Mouse (Mus musculus) neural tube, embryonic 14.5 days (tissue): Measurements from ENCODE around the gene Pkhd1. TPM values are rescaled to one million over a fixed set of nuclear protein-coding genes. Genes with fewer than 3 reads are reported as not detected.
"Not testable (repeated sequence)": the region's sequence is repeated elsewhere in the genome, so short reads cannot be mapped to it uniquely, and the experiment has no call there.

Experiments
- ATAC-seq: fragments of 200-750 bp; cut with Nextera tagmentation; 2 replicates; pipeline ENCODE4 v1.8.0; 2017; ENCODE audit warnings: low read depth, mild to moderate bottlenecking, moderate TSS enrichment, moderate library complexity
- H3K27ac ChIP-seq: fragments of 300-500 bp; sonication (generic); 2 replicates; pipeline ENCODE4 v1.5.1; 2014; ENCODE audit warnings: low read depth, mild to moderate bottlenecking, control low read depth, low read length, moderate library complexity, mixed read lengths
- H3K27me3 ChIP-seq: fragments of 300-500 bp; sonication (generic); 2 replicates; pipeline ENCODE4 v1.6.1; 2014; ENCODE audit warnings: low read length; ENCODE audit not compliant: control insufficient read depth, insufficient read depth
- H3K36me3 ChIP-seq: fragments of 300-500 bp; sonication (generic); 2 replicates; pipeline ENCODE4 v1.6.1; 2014; ENCODE audit warnings: low read length, mixed read lengths; ENCODE audit not compliant: control insufficient read depth, insufficient read depth
- H3K4me1 ChIP-seq: fragments of 300-500 bp; sonication (generic); 2 replicates; pipeline ENCODE4 v1.6.1; 2014; ENCODE audit warnings: low read length; ENCODE audit not compliant: control insufficient read depth, insufficient read depth
- H3K4me2 ChIP-seq: fragments of 300-500 bp; sonication (generic); 2 replicates; pipeline ENCODE4 v1.6.1; 2014; ENCODE audit warnings: mild to moderate bottlenecking, low read depth, low read length, control low read depth
- H3K4me3 ChIP-seq: fragments of 300-500 bp; sonication (generic); 2 replicates; pipeline ENCODE4 v1.5.1; 2014; ENCODE audit warnings: low read depth, low read length, control low read depth, mixed read lengths
- H3K9ac ChIP-seq: fragments of 300-500 bp; sonication (generic); replicated peaks from 2 replicates; pipeline ENCODE4 v1.6.1; 2014; ENCODE audit warnings: low read depth, mild to moderate bottlenecking, control low read depth, low read length, mixed read lengths
- H3K9me3 ChIP-seq: fragments of 300-500 bp; sonication (generic); 2 replicates; pipeline ENCODE4 v1.6.1; 2016; ENCODE audit warnings: low read length; ENCODE audit not compliant: control insufficient read depth
- WGBS: fragments of 180-500 bp; shearing (Covaris S2); extraction: QIAGEN DNeasy Blood & Tissue Kit; methylation state at CpG from one replicate; pipeline ENCODE4 v1.1.7; 2014; 5-methylcytosine and 5-hydroxymethylcytosine counted together
- polyA plus RNA-seq: library from polyadenylated mRNA; unstranded; fragments of >200 nt; fragmentation: Nextera tagmentation; extraction: Ambion mirVana; gene quantifications from 2 replicates; pipeline ENCODE4 v1.2.1, GENCODE M21; 2014

The Pkhd1 gene
- polyA plus RNA-seq, 1 experiment from 2014 or later = 0.04 TPM

DNA sequence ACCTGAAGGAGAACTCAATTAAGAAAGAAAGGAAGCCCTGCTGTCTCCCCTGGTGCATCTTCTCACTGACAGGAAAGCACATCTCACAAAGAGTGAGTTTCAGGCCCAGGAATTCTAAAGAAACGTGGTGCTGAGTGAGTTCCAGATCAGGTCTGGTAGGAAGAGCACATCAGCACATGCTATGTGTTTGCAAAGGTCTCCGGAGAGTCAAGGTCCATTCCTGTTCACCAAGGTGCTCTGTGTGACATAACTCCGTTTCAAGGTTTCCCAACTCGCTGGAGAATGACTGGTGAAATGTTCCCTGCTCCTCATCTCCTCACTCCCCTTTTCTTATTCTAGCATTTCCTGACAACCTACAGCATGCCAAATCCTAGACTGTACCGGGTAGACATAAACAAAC lies 357.5 kb downstream of the Pkhd1 start:
- Histone ChIP-seq H3K27ac (no peak overlapping the region), H3K4me1 (no peaks in the 10 kb centered on the region), H3K4me2 (no peak overlapping the region), H3K9me3 (no peaks in the 10 kb centered on the region), H3K4me3 (no peak overlapping the region), H3K27me3 (no peaks in the 10 kb centered on the region), H3K36me3 (no peaks in the 10 kb centered on the region), H3K9ac (no peak overlapping the region)
- ATAC-seq = no peak
- 75% methylated on average over 5 of the region's 5 CpGs for whole genome bisulfite sequencing

DNA sequence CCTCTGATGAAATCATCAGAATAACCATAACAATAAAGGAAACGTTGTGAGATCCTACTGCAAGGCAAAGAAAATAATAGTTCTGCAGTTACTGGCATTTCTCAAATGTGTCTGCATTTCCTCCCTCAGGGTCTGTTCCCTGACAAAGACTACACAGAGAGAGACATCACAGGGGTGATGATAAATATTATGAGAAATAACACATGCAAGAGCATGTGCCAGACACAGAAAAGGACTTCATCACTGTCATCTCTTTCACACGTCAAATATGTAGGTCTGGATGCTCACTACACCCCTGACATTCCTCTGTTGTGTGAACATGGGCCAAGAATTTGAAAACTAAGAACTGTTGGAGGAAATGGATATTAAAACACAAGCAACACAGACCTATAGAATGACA lies 369.7 kb downstream of the Pkhd1 start:
- no peak overlapping the region for H3K27ac ChIP-seq
- no peak overlapping the region for H3K9ac ChIP-seq
- WGBS = 74% methylated on average over 2 of the region's 2 CpGs
- H3K4me3 ChIP-seq = no peak overlapping the region
- H3K36me3 ChIP-seq = no peaks in the 10 kb centered on the region
- ATAC-seq = no peak
- H3K4me2 ChIP-seq = no peak overlapping the region
- no peaks in the 10 kb centered on the region for H3K9me3 ChIP-seq
- no peaks in the 10 kb centered on the region for H3K27me3 ChIP-seq
- H3K4me1 ChIP-seq = no peaks in the 10 kb centered on the region

DNA sequence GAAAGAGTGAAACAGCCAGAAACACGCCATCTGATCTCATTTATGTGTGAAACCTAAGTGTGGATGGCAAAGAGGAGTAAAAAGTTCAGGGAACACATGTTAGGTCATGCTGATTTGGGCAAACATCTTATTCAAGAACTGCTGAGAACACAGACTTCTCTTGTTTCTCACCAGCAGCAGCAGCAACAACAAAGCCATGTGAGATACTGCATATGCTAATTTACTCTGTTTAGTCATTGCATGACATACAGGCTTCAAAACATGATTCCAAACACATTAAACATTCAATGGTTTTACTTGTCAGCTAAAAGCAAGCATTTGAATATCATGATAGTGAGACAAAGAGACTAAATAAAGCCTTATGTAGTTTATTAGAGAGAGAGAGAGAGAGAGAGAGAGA lies 401.2 kb downstream of the Pkhd1 start:
- H3K36me3 ChIP-seq = no peaks in the 10 kb centered on the region
- H3K9ac ChIP-seq = no peak overlapping the region
- H3K9me3 ChIP-seq = no peaks in the 10 kb centered on the region
- no peak overlapping the region for H3K4me2 ChIP-seq
- H3K27ac ChIP-seq = no peak overlapping the region
- no peaks in the 10 kb centered on the region for H3K27me3 ChIP-seq
- no peak overlapping the region for H3K4me3 ChIP-seq
- no peaks in the 10 kb centered on the region for H3K4me1 ChIP-seq
- WGBS = 57% methylated on average over 1 of the region's 1 CpGs
- no peak for ATAC-seq

DNA sequence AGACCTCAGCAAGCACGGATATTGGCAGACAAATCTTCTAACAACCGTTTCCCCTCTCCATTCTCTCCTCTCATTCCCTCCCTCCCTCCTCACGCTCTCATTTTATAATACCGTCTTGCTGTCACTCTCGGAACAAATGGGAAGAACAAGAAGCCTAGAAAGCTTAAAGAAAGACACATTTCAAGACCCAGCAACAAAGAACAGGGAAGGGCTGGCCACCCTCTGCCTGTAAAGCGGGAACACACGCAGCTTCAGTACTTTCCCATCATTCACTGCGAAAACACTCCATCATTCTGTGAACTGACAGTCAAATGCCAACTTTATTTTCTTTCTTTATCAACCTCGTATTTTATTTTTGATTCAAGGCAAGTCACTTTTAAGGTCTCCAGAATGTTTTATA lies 427.4 kb downstream of the Pkhd1 start:
- Histone ChIP-seq H3K27me3 (no peaks in the 10 kb centered on the region), H3K27ac (no peak overlapping the region), H3K4me3 (no peak overlapping the region), H3K36me3 (no peaks in the 10 kb centered on the region), H3K9ac (no peak overlapping the region), H3K4me2 (no peak overlapping the region; the same call in 1 of the 2 replicates), H3K9me3 (no peaks in the 10 kb centered on the region), H3K4me1 (no peaks in the 10 kb centered on the region)
- ATAC-seq = 0 out of 2 replicates have a peak, but pooled peaks have one; percentile 21
- WGBS = 13% methylated on average over 9 of the region's 9 CpGs

DNA sequence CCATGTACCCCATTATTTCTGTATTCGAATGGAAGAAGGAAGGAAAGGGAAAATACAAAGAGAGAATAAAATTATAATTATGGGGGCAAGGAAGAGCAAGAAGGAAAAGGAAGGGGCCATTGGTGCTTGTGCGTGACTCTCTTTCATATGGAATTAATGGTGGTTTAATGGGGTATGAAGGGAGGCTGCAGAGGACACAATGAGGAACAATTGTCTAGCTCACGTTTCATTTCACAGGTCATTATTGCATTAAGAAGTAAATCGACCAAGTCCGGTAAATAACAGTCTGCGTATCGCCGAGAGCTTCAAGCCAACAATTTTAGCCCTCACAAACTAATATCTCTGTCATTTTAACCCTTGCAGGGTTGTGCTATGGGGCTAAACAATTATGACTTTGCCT lies 437.7 kb downstream of the Pkhd1 start:
- Histone ChIP-seq H3K36me3 (no peaks in the 10 kb centered on the region), H3K4me3 (no peak overlapping the region), H3K4me2 (no peak overlapping the region), H3K4me1 (no peaks in the 10 kb centered on the region), H3K9ac (no peak overlapping the region), H3K27ac (no peak overlapping the region), H3K27me3 (no peaks in the 10 kb centered on the region), H3K9me3 (no peaks in the 10 kb centered on the region)
- 21% methylated on average over 8 of the region's 8 CpGs for WGBS
- peak; percentile 49; the same call in 1 of the 2 replicates for ATAC-seq

DNA sequence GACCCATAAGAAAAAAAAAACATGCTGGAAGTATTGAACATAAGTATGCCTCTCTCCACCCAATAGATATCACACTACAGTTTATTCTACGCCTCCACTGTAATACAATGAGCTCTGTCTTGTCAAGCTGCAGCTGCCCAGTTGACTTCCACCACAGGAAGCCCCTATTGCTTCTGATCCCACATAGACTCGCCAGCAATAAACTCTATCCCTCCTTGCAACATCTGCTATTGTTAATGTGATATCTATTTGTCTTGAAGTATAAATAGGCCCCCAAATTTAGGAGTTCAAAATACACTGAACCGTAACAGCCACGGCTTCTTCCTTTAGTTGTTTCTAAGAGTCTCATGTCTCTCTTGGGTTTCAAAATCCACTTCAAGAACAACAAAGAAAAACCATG lies 446.7 kb downstream of the Pkhd1 start:
- H3K9ac ChIP-seq = no peak overlapping the region
- no peak overlapping the region for H3K27ac ChIP-seq
- no peak overlapping the region for H3K4me3 ChIP-seq
- no peaks in the 10 kb centered on the region for H3K9me3 ChIP-seq
- WGBS = 78% methylated on average over 4 of the region's 4 CpGs
- no peaks in the 10 kb centered on the region for H3K27me3 ChIP-seq
- ATAC-seq = no peak
- no peaks in the 10 kb centered on the region for H3K36me3 ChIP-seq
- H3K4me1 ChIP-seq = no peaks in the 10 kb centered on the region
- no peak overlapping the region for H3K4me2 ChIP-seq

DNA sequence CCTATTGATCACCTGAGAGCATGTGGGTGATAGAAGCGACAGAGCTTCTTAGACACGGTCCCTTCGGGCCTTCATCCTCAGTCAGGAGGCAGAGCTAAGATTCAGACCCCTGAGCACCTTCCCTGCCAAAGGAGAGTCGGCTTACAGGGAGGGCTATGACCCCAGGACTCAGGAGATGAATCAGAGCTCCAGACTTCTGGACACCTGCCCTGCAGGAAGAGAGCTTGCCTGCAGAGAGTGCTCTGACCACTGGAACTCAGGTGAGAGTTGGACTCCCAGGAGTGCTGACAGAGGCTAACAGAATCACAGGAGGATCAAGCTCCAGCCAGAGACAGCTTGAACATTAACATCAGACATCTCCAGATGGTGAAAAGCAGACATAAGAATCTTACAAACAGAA lies 467.2 kb downstream of the Pkhd1 start:
- not testable (repeated sequence) for ATAC-seq

DNA sequence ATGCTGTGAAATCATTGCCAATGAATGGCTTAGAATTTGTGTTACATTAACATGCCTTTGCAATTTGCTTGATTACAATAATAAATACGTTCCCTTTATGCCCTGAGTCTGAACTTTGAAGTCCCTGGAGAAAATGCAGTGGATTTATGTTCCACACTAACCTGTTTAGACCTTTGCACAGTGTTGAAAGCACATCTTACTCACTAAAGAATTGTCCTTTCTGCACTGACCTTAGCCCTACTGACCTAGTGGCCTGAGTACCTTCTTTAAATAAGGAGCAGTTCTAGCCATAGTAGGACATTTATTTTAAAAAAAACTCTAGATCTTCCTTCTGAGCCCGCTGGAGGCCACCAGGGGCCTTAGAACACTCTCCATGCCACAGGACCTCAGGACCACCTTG lies 467.8 kb downstream of the Pkhd1 start:
- 63% methylated on average over 2 of the region's 2 CpGs for WGBS
- H3K9me3 ChIP-seq = no peaks in the 10 kb centered on the region
- ATAC-seq = no peak

More for the DNA sequence above, 467.2 kb downstream of the Pkhd1 start:
- H3K4me2 ChIP-seq, H3K27ac ChIP-seq, H3K4me3 ChIP-seq, H3K9me3 ChIP-seq, H3K4me1 ChIP-seq, H3K36me3 ChIP-seq, H3K27me3 ChIP-seq, H3K9ac ChIP-seq: not testable (repeated sequence)
- 84% methylated on average over 4 of the region's 4 CpGs for WGBS

DNA sequence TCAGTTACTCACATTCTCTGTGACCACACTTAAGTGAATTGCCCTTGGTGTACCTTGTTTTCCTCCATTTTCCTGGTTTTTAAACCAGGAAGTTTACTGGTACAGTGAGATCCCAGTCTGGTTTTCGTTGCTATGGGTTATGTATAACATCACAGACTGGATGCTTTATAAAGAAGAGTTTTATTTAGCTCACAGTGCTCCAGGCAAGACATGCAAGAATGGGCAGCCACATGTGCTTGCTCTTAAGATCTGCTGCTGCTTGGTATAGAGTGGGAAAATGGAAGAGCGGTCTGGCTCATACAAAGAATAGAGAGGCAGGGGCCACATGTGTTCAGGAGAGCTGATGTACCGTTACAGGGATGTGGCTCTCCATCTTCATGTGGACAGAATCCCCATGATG lies 481.7 kb downstream of the Pkhd1 start:
- Histone ChIP-seq H3K27me3 (no peaks in the 10 kb centered on the region), H3K36me3 (no peaks in the 10 kb centered on the region), H3K4me3 (no peak overlapping the region), H3K4me2 (no peak overlapping the region), H3K9ac (no peak overlapping the region), H3K4me1 (0 out of 2 replicates have a peak, but pooled peaks cover 4% of the 10 kb centered on the region), H3K27ac (no peak overlapping the region), H3K9me3 (no peaks in the 10 kb centered on the region)
- WGBS = 79% methylated on average over 3 of the region's 3 CpGs
- peak; percentile 44 for ATAC-seq

More for the DNA sequence above, 467.8 kb downstream of the Pkhd1 start:
- Histone ChIP-seq H3K27ac (no peak overlapping the region), H3K4me3 (no peak overlapping the region), H3K9ac (no peak overlapping the region), H3K36me3 (no peaks in the 10 kb centered on the region), H3K4me2 (no peak overlapping the region), H3K4me1 (no peaks in the 10 kb centered on the region), H3K27me3 (no peaks in the 10 kb centered on the region)
